Comparison of ENCODE assay signal across 24 mouse cellular contexts in the genomic region with DNA sequence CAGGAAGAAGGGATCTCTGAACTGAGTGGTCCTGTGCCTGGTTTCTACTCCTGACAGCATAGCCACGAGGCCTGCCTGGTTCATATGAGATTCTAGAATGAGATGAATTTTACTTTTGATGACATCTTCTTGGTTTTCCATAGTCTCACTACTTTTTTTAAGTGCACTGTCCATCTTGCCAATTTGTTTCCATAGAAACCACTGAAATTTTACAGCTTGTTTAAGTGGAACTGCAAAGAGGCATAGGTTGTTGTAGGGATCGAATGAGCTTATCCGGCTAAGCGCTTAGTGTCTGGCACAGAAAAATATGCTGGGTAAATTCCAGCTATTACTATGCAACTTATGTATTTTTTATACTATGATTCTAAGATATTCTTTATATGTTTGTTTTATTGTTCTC.
DNase-seq lines count a peak whose midpoint lies in the region; ATAC-seq and TF ChIP-seq lines count a peak whose summit lies in the region.
"Had no signal": no experiment of that assay in that cellular context is flagged by ENCODE, and none has a peak within 500 bp of the region (broad histone marks: within the 10 kb centered on the region; RNA-seq: fewer than 3 reads in every experiment).

No protein-coding gene starts in this region.

- no peak overlapping the region for H3K4me2 ChIP-seq in forebrain, postnatal 0 days (ENCODE audit: low read depth)
- no peak overlapping the region for H3K4me2 ChIP-seq in forebrain, embryonic 13.5 days
- H3K4me2 ChIP-seq: embryonic facial prominence, embryonic 12.5 days had no signal

- H3K4me3 ChIP-seq in forebrain, postnatal 0 days (ENCODE audit: low read depth, low read length): no peak overlapping the region
- no peak overlapping the region for H3K4me3 ChIP-seq in forebrain, embryonic 13.5 days
- H3K4me3 ChIP-seq in left cerebral cortex, adult 2 months: no peak overlapping the region
- H3K4me3 ChIP-seq: embryonic facial prominence, embryonic 10.5 days; embryonic facial prominence, embryonic 12.5 days had no signal

- peak; percentile 21 for DNase-seq in forebrain, postnatal 0 days
- no peak for DNase-seq in left cerebral cortex, adult 2 months (ENCODE audit: extremely low spot score in 1 of 2, low spot score in 2 of 2)
- no peak for DNase-seq in left cerebral cortex, adult 18-20 months (ENCODE audit: low spot score in 2 of 2)
- peak; percentile 55 for DNase-seq in brain, adult 2 months (ENCODE audit: low read depth, low spot score)
- no peak for DNase-seq in cerebellum, adult 11 months
- DNase-seq: adrenal gland, adult 8-10 months; adrenal gland, postnatal 14 days; adrenal gland, postnatal 36 days; B cell, adult 2 months; cerebellum, adult 11-12 months; cerebellum, adult 2 months; cerebellum, adult 9-10 months; cerebellum, postnatal 10 days; cerebellum, postnatal 25 days had no signal

- H3K9me3 ChIP-seq in forebrain, postnatal 0 days (ENCODE audit: low read length): no peaks in the 10 kb centered on the region
- no peaks in the 10 kb centered on the region for H3K9me3 ChIP-seq in forebrain, embryonic 13.5 days (replicated peaks)
- H3K9me3 ChIP-seq: embryonic facial prominence, embryonic 10.5 days; embryonic facial prominence, embryonic 12.5 days; G1E had no signal

- H3K9ac ChIP-seq in forebrain, postnatal 0 days: no peak overlapping the region
- no peak overlapping the region for H3K9ac ChIP-seq in forebrain, embryonic 13.5 days
- H3K9ac ChIP-seq: embryonic facial prominence, embryonic 12.5 days had no signal

- no peak for TF ChIP-seq CTCF in forebrain, postnatal 0 days (IDR thresholded peaks at IDR 0.05; ENCODE audit: low read depth)
- TF ChIP-seq CTCF in left cerebral cortex, adult 2 months (IDR thresholded peaks at IDR 0.05): no peak

- no peaks in the 10 kb centered on the region for H3K36me3 ChIP-seq in forebrain, postnatal 0 days (ENCODE audit: insufficient read depth)
- H3K36me3 ChIP-seq in forebrain, embryonic 13.5 days (ENCODE audit: poor library complexity, severe bottlenecking): no peaks in the 10 kb centered on the region
- H3K36me3 ChIP-seq: embryonic facial prominence, embryonic 10.5 days; embryonic facial prominence, embryonic 12.5 days; G1E had no signal

- H3K27ac ChIP-seq in forebrain, postnatal 0 days (ENCODE audit: low read depth, low read length): no peak overlapping the region
- H3K27ac ChIP-seq in forebrain, embryonic 13.5 days: no peak overlapping the region
- H3K27ac ChIP-seq in left cerebral cortex, adult 2 months: peak overlapping the region; percentile 16; the same call in 1 of the 2 replicates
- H3K27ac ChIP-seq: embryonic facial prominence, embryonic 10.5 days; embryonic facial prominence, embryonic 12.5 days had no signal

- WGBS in forebrain, postnatal 0 days: 63% methylated on average over 4 of the region's 4 CpGs
- WGBS in forebrain, embryonic 13.5 days: 88% methylated on average over 4 of the region's 4 CpGs

- H3K27me3 ChIP-seq in forebrain, postnatal 0 days (ENCODE audit: insufficient read depth, low read length): no peaks in the 10 kb centered on the region
- H3K27me3 ChIP-seq in forebrain, embryonic 13.5 days: no peaks in the 10 kb centered on the region
- H3K27me3 ChIP-seq: CH12.LX; embryonic facial prominence, embryonic 12.5 days; Patski had no signal

- intact Hi-C loops in left cerebral cortex, adult 2 months (cut with DNase I): no loop called here

- peak; percentile 18; the same call in 1 of the 2 replicates for ATAC-seq in forebrain, postnatal 0 days
- ATAC-seq in forebrain, embryonic 13.5 days: no peak
- ATAC-seq: activated CD4-positive, CD25-positive, alpha-beta regulatory T cell, adult 4 months; CD4-positive, CD25-positive, alpha-beta regulatory T cell, adult 4 months; forebrain, embryonic 14.5 days; forebrain, embryonic 16.5 days; Patski had no signal

- no peaks in the 10 kb centered on the region for H3K4me1 ChIP-seq in forebrain, postnatal 0 days (ENCODE audit: insufficient read depth)
- peaks cover 4% of the 10 kb centered on the region for H3K4me1 ChIP-seq in forebrain, embryonic 13.5 days
- H3K4me1 ChIP-seq: embryonic facial prominence, embryonic 10.5 days; embryonic facial prominence, embryonic 12.5 days had no signal

Comparison
In these comparisons a context has a peak if more than half of its experiments do, and no peak if none do; other contexts are left out.
1. DNase-seq: peak in forebrain, postnatal 0 days (single experiment) and brain, adult 2 months (single experiment); none in left cerebral cortex, adult 2 months (0 of 2), left cerebral cortex, adult 18-20 months (0 of 2) and cerebellum, adult 11 months (single experiment).